Mouse (Mus musculus): Measurements from ENCODE around the gene Intu.

DNA sequence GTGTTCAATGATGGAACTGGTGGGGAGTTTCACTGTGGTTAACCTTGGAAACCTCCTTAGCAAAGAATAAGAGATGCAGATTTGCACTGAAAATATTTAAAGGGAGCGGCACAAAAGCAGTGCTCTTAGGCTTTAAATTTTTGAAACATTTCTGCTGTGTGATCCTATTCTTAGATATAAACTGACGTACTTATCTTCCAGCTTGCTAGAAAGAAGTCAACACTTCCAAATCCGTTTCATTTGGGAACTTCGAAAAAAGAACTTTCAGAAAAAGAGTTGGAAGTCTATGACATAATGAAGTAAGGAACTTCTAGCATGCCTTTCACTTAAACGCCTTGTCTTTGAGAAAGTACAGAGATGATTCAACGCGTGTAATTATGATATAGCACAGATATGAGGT, 162.9 kb downstream of the Intu start:
- TF ChIP-seq CTCF (IDR thresholded peaks at IDR 0.05; ENCODE audit: borderline replicate concordance, insufficient read depth, low read length) (no peak), POLR2A (IDR thresholded peaks at IDR 0.05; ENCODE audit: low read depth, low read length) (no peak)

Data from embryonic fibroblast, embryonic 13.5 days (primary cell).